Mouse (Mus musculus): ENCODE results near the gene L2hgdh.

Gene L2hgdh

GRCm38 (mm10) chr12:69733518-69733917 is 8.8 kb upstream of the L2hgdh start:
- in situ Hi-C loops (cut with MboI; ENCODE audit: unreplicated experiment in 2 of 2) = loop anchor here in 1 of 2 experiments (5.0 to 10.0 kb wide), 4 partner anchors 324 to 721 kb away; partner anchors contain the start of genes Pygl and Tmx1

GRCm38 (mm10) chr12:69732221-69732620 is 7.5 kb upstream of the L2hgdh start:
- in situ Hi-C loops (cut with MboI; ENCODE audit: unreplicated experiment in 2 of 2) = loop anchor here in 1 of 2 experiments (5.0 to 10.0 kb wide), 4 partner anchors 325 to 723 kb away; partner anchors contain the start of genes Pygl and Tmx1

- in situ Hi-C loops (cut with MboI; ENCODE audit: unreplicated experiment in 2 of 2) = loop anchor here in 1 of 2 experiments (5.0 to 10.0 kb wide), 4 partner anchors 327 to 724 kb away; partner anchors contain the start of genes Pygl and Tmx1
Observed at GRCm38 (mm10) chr12:69730306-69730705, 5.6 kb upstream of the L2hgdh start.

GRCm38 (mm10) chr12:69729246-69729645 is 4.6 kb upstream of the L2hgdh start:
- in situ Hi-C loops (cut with MboI; ENCODE audit: unreplicated experiment in 2 of 2) = no loop called here

- in situ Hi-C loops (cut with MboI; ENCODE audit: unreplicated experiment in 2 of 2) = no loop called here
Observed at GRCm38 (mm10) chr12:69724018-69724710, 509 bp downstream of the L2hgdh start.

GRCm38 (mm10) chr12:69723376-69723775 is 1.3 kb downstream of the L2hgdh start:
- in situ Hi-C loops (cut with MboI; ENCODE audit: unreplicated experiment in 2 of 2) = no loop called here

GRCm38 (mm10) chr12:69722857-69723256 is 1.8 kb downstream of the L2hgdh start:
- in situ Hi-C loops (cut with MboI; ENCODE audit: unreplicated experiment in 2 of 2) = no loop called here

GRCm38 (mm10) chr12:69713628-69714027 is 11.0 kb downstream of the L2hgdh start:
- in situ Hi-C loops (cut with MboI; ENCODE audit: unreplicated experiment in 2 of 2) = no loop called here

GRCm38 (mm10) chr12:69704799-69705458 is 19.7 kb downstream of the L2hgdh start:
- in situ Hi-C loops (cut with MboI; ENCODE audit: unreplicated experiment in 2 of 2) = no loop called here

GRCm38 (mm10) chr12:69698352-69698751 is 26.3 kb downstream of the L2hgdh start:
- in situ Hi-C loops (cut with MboI; ENCODE audit: unreplicated experiment in 2 of 2) = loop anchor here in 1 of 2 experiments (10.0 kb wide), 3 partner anchors 104 to 484 kb away; partner anchors contain the start of gene Nemf

- in situ Hi-C loops (cut with MboI; ENCODE audit: unreplicated experiment in 2 of 2) = loop anchor here in 1 of 2 experiments (10.0 kb wide), 3 partner anchors 102 to 482 kb away; partner anchors contain the start of gene Nemf
Observed at GRCm38 (mm10) chr12:69696746-69697145, 27.9 kb downstream of the L2hgdh start.

- in situ Hi-C loops (cut with MboI; ENCODE audit: unreplicated experiment in 2 of 2) = loop anchor here (5.0 to 10.0 kb wide), 6 partner anchors 99 to 561 kb away; partner anchors contain the start of gene Nemf (in 2 of the 2)
Observed at GRCm38 (mm10) chr12:69693471-69693870, 31.2 kb downstream of the L2hgdh start.

GRCm38 (mm10) chr12:69690714-69691113 is 34.0 kb downstream of the L2hgdh start:
- in situ Hi-C loops (cut with MboI; ENCODE audit: unreplicated experiment in 2 of 2) = loop anchor here (5.0 to 10.0 kb wide), 6 partner anchors 96 to 558 kb away; partner anchors contain the start of gene Nemf (in 2 of the 2)

- in situ Hi-C loops (cut with MboI; ENCODE audit: unreplicated experiment in 2 of 2) = no loop called here
Observed at GRCm38 (mm10) chr12:69689094-69689493, 35.6 kb downstream of the L2hgdh start.

GRCm38 (mm10) chr12:69688368-69688767 is 36.3 kb downstream of the L2hgdh start:
- in situ Hi-C loops (cut with MboI; ENCODE audit: unreplicated experiment in 2 of 2) = no loop called here

GRCm38 (mm10) chr12:69683537-69683936 is 41.1 kb downstream of the L2hgdh start:
- in situ Hi-C loops (cut with MboI; ENCODE audit: unreplicated experiment in 2 of 2) = no loop called here

GRCm38 (mm10) chr12:69682788-69683419 is 41.8 kb downstream of the L2hgdh start:
- in situ Hi-C loops (cut with MboI; ENCODE audit: unreplicated experiment in 2 of 2) = no loop called here

- in situ Hi-C loops (cut with MboI; ENCODE audit: unreplicated experiment in 2 of 2) = no loop called here
Observed at GRCm38 (mm10) chr12:69682065-69682787, 42.4 kb downstream of the L2hgdh start.

- in situ Hi-C loops (cut with MboI; ENCODE audit: unreplicated experiment in 2 of 2) = no loop called here
Observed at GRCm38 (mm10) chr12:69681566-69682061, 43.1 kb downstream of the L2hgdh start, which contains the start of gene Sos2. TSS of gene Sos2 (minus strand) at chr12:69681852.

Measured in v-Abl transformed pro-B cells (cell line).